Mouse (Mus musculus): ENCODE measurements around the gene Ccdc24. TPM values are rescaled to one million over a fixed set of nuclear protein-coding genes. Genes with fewer than 3 reads are reported as not detected.

The Ccdc24 gene
- polyA plus RNA-seq (2012; rRNA removed), result 0.51 and 0.81 TPM in 2 replicates

GRCm38 (mm10) chr4:117872471-117872886 lies at the start of gene Ccdc24:
Gene Ccdc24, minus strand, starts transcription at chr4:117872557.
- no peaks in the 10 kb centered on the region; the same call in 1 of the 2 replicates for H3K4me1 ChIP-seq (replicated peaks; ENCODE audit: control insufficient read depth, insufficient read depth, low read length)
- TF ChIP-seq CTCF (IDR thresholded peaks at IDR 0.05; ENCODE audit: borderline replicate concordance, control insufficient read depth, extremely low read depth, insufficient read depth, low read length, poor library complexity) (no peak), POLR2A (IDR thresholded peaks at IDR 0.05; ENCODE audit: control insufficient read depth, extremely low read depth, insufficient read depth, low read length, poor library complexity) (no peak)
- no peak within 1 kb of the TSS for H3K4me3 ChIP-seq (ENCODE audit: control insufficient read depth, insufficient read depth, low read length)
- H3K27ac ChIP-seq (ENCODE audit: control insufficient read depth, insufficient read depth, low read length), result no peak within 1 kb of the TSS
- no peaks in the 10 kb centered on the region for H3K36me3 ChIP-seq (ENCODE audit: control insufficient read depth, insufficient read depth, low read length)
- WGBS, result 48% methylated on average over 14 of the region's 14 CpGs
- no peaks in the 10 kb centered on the region for H3K27me3 ChIP-seq (ENCODE audit: control insufficient read depth, insufficient read depth, low read length)
- no peak for DNase-seq

GRCm38 (mm10) chr4:117921358-117921757 lies 49.0 kb upstream of the Ccdc24 start:
- Histone ChIP-seq H3K36me3 (ENCODE audit: control insufficient read depth, insufficient read depth, low read length) (no peaks in the 10 kb centered on the region), H3K4me1 (replicated peaks; ENCODE audit: control insufficient read depth, insufficient read depth, low read length) (no peaks in the 10 kb centered on the region; the same call in 1 of the 2 replicates), H3K27ac (ENCODE audit: control insufficient read depth, insufficient read depth, low read length) (no peak overlapping the region), H3K4me3 (ENCODE audit: control insufficient read depth, insufficient read depth, low read length) (no peak overlapping the region), H3K27me3 (ENCODE audit: control insufficient read depth, insufficient read depth, low read length) (no peaks in the 10 kb centered on the region; the same call in 1 of the 2 replicates)
- no peak for TF ChIP-seq CTCF (IDR thresholded peaks at IDR 0.05; ENCODE audit: borderline replicate concordance, control insufficient read depth, extremely low read depth, insufficient read depth, low read length, poor library complexity)
- no peak for TF ChIP-seq POLR2A (IDR thresholded peaks at IDR 0.05; ENCODE audit: control insufficient read depth, extremely low read depth, insufficient read depth, low read length, poor library complexity)
- WGBS, result 94% methylated on average over 2 of the region's 2 CpGs
- no peak for DNase-seq

GRCm38 (mm10) chr4:117918762-117919161 lies 46.4 kb upstream of the Ccdc24 start:
- Histone ChIP-seq H3K4me3 (ENCODE audit: control insufficient read depth, insufficient read depth, low read length) (no peak overlapping the region), H3K27ac (ENCODE audit: control insufficient read depth, insufficient read depth, low read length) (no peak overlapping the region), H3K27me3 (ENCODE audit: control insufficient read depth, insufficient read depth, low read length) (no peaks in the 10 kb centered on the region), H3K4me1 (replicated peaks; ENCODE audit: control insufficient read depth, insufficient read depth, low read length) (peaks cover 11% of the 10 kb centered on the region), H3K36me3 (ENCODE audit: control insufficient read depth, insufficient read depth, low read length) (no peaks in the 10 kb centered on the region)
- 35% methylated on average over 5 of the region's 5 CpGs for WGBS
- no peak for DNase-seq
- TF ChIP-seq CTCF (IDR thresholded peaks at IDR 0.05; ENCODE audit: borderline replicate concordance, control insufficient read depth, extremely low read depth, insufficient read depth, low read length, poor library complexity), result no peak
- TF ChIP-seq POLR2A (IDR thresholded peaks at IDR 0.05; ENCODE audit: control insufficient read depth, extremely low read depth, insufficient read depth, low read length, poor library complexity), result no peak

GRCm38 (mm10) chr4:117918261-117918660 lies 45.9 kb upstream of the Ccdc24 start:
- no peaks in the 10 kb centered on the region for H3K36me3 ChIP-seq (ENCODE audit: control insufficient read depth, insufficient read depth, low read length)
- H3K4me1 ChIP-seq (replicated peaks; ENCODE audit: control insufficient read depth, insufficient read depth, low read length), result peaks cover 15% of the 10 kb centered on the region
- TF ChIP-seq CTCF (IDR thresholded peaks at IDR 0.05; ENCODE audit: borderline replicate concordance, control insufficient read depth, extremely low read depth, insufficient read depth, low read length, poor library complexity), result no peak
- no peak for TF ChIP-seq POLR2A (IDR thresholded peaks at IDR 0.05; ENCODE audit: control insufficient read depth, extremely low read depth, insufficient read depth, low read length, poor library complexity)
- H3K27me3 ChIP-seq (ENCODE audit: control insufficient read depth, insufficient read depth, low read length), result no peaks in the 10 kb centered on the region
- no peak for DNase-seq
- 77% methylated on average over 3 of the region's 3 CpGs for WGBS
- H3K27ac ChIP-seq (ENCODE audit: control insufficient read depth, insufficient read depth, low read length), result no peak overlapping the region
- no peak overlapping the region for H3K4me3 ChIP-seq (ENCODE audit: control insufficient read depth, insufficient read depth, low read length)

GRCm38 (mm10) chr4:117917847-117918246 lies 45.5 kb upstream of the Ccdc24 start:
- no peaks in the 10 kb centered on the region for H3K36me3 ChIP-seq (ENCODE audit: control insufficient read depth, insufficient read depth, low read length)
- no peak for TF ChIP-seq CTCF (IDR thresholded peaks at IDR 0.05; ENCODE audit: borderline replicate concordance, control insufficient read depth, extremely low read depth, insufficient read depth, low read length, poor library complexity)
- TF ChIP-seq POLR2A (IDR thresholded peaks at IDR 0.05; ENCODE audit: control insufficient read depth, extremely low read depth, insufficient read depth, low read length, poor library complexity), result no peak
- peaks cover 15% of the 10 kb centered on the region for H3K4me1 ChIP-seq (replicated peaks; ENCODE audit: control insufficient read depth, insufficient read depth, low read length)
- WGBS, result 95% methylated on average over 4 of the region's 4 CpGs
- DNase-seq, result no peak
- no peak overlapping the region for H3K4me3 ChIP-seq (ENCODE audit: control insufficient read depth, insufficient read depth, low read length)
- no peak overlapping the region for H3K27ac ChIP-seq (ENCODE audit: control insufficient read depth, insufficient read depth, low read length)
- H3K27me3 ChIP-seq (ENCODE audit: control insufficient read depth, insufficient read depth, low read length), result no peaks in the 10 kb centered on the region

GRCm38 (mm10) chr4:117917402-117917801 lies 45.0 kb upstream of the Ccdc24 start:
- peaks cover 15% of the 10 kb centered on the region for H3K4me1 ChIP-seq (replicated peaks; ENCODE audit: control insufficient read depth, insufficient read depth, low read length)
- no peak for TF ChIP-seq CTCF (IDR thresholded peaks at IDR 0.05; ENCODE audit: borderline replicate concordance, control insufficient read depth, extremely low read depth, insufficient read depth, low read length, poor library complexity)
- no peak for TF ChIP-seq POLR2A (IDR thresholded peaks at IDR 0.05; ENCODE audit: control insufficient read depth, extremely low read depth, insufficient read depth, low read length, poor library complexity)
- H3K27ac ChIP-seq (ENCODE audit: control insufficient read depth, insufficient read depth, low read length), result no peak overlapping the region
- no peak overlapping the region for H3K4me3 ChIP-seq (ENCODE audit: control insufficient read depth, insufficient read depth, low read length)
- H3K27me3 ChIP-seq (ENCODE audit: control insufficient read depth, insufficient read depth, low read length), result no peaks in the 10 kb centered on the region
- DNase-seq, result no peak
- H3K36me3 ChIP-seq (ENCODE audit: control insufficient read depth, insufficient read depth, low read length), result no peaks in the 10 kb centered on the region
- WGBS, result 98% methylated on average over 4 of the region's 4 CpGs

GRCm38 (mm10) chr4:117916386-117916785 lies 44.0 kb upstream of the Ccdc24 start:
- H3K4me1 ChIP-seq (replicated peaks; ENCODE audit: control insufficient read depth, insufficient read depth, low read length), result peaks cover 15% of the 10 kb centered on the region
- no peak for TF ChIP-seq POLR2A (IDR thresholded peaks at IDR 0.05; ENCODE audit: control insufficient read depth, extremely low read depth, insufficient read depth, low read length, poor library complexity)
- no peak for TF ChIP-seq CTCF (IDR thresholded peaks at IDR 0.05; ENCODE audit: borderline replicate concordance, control insufficient read depth, extremely low read depth, insufficient read depth, low read length, poor library complexity)
- H3K27ac ChIP-seq (ENCODE audit: control insufficient read depth, insufficient read depth, low read length), result no peak overlapping the region
- H3K27me3 ChIP-seq (ENCODE audit: control insufficient read depth, insufficient read depth, low read length), result no peaks in the 10 kb centered on the region
- DNase-seq, result no peak
- WGBS, result 71% methylated on average over 5 of the region's 5 CpGs
- H3K36me3 ChIP-seq (ENCODE audit: control insufficient read depth, insufficient read depth, low read length), result no peaks in the 10 kb centered on the region
- H3K4me3 ChIP-seq (ENCODE audit: control insufficient read depth, insufficient read depth, low read length), result no peak overlapping the region

Data from thymus, adult 2 months (tissue).